Mouse (Mus musculus): Measurements from ENCODE around the gene Palm.

Gene Palm

GRCm38 (mm10) chr10:79800508-79800907, 7.1 kb downstream of the Palm start:
- peak; percentile 64 to 72 for DNase-seq

GRCm38 (mm10) chr10:79801837-79802236, 8.5 kb downstream of the Palm start:
- DNase-seq = peak; percentile 76 to 82

GRCm38 (mm10) chr10:79802331-79802971, 9.1 kb downstream of the Palm start:
- peak; percentile 90 to 91 for DNase-seq

GRCm38 (mm10) chr10:79803716-79804323, 10.4 kb downstream of the Palm start:
- peak in 1 of 2 experiments; percentile 60 for DNase-seq

- DNase-seq = peak; percentile 82 to 85
Measured at GRCm38 (mm10) chr10:79805636-79806035, 12.3 kb downstream of the Palm start.

- DNase-seq = no peak
Measured at GRCm38 (mm10) chr10:79806331-79806730, 13.0 kb downstream of the Palm start.

GRCm38 (mm10) chr10:79806972-79807371, 13.6 kb downstream of the Palm start:
- DNase-seq = peak; percentile 44 to 75

GRCm38 (mm10) chr10:79807826-79808225, 14.5 kb downstream of the Palm start:
- DNase-seq = peak; percentile 73 to 76

- DNase-seq = peak in 1 of 2 experiments; percentile 60
Measured at GRCm38 (mm10) chr10:79808728-79809127, 15.4 kb downstream of the Palm start.

GRCm38 (mm10) chr10:79811736-79812637, 18.6 kb downstream of the Palm start:
- peak; percentile 84 to 94 for DNase-seq

- peak; percentile 68 to 84 for DNase-seq
Measured at GRCm38 (mm10) chr10:79814271-79814842, 21.0 kb downstream of the Palm start.

- DNase-seq = peak; percentile 81 to 91
Measured at GRCm38 (mm10) chr10:79815671-79816494, 22.5 kb downstream of the Palm start.

GRCm38 (mm10) chr10:79817111-79817510, 23.7 kb downstream of the Palm start:
- no peak for DNase-seq

GRCm38 (mm10) chr10:79818225-79818624, 24.9 kb downstream of the Palm start:
- no peak for DNase-seq

- DNase-seq = no peak
Measured at GRCm38 (mm10) chr10:79819606-79820005, 26.2 kb downstream of the Palm start.

- no peak for DNase-seq
Measured at GRCm38 (mm10) chr10:79820277-79820676, 26.9 kb downstream of the Palm start.

- DNase-seq = peak; percentile 72 to 73
Measured at GRCm38 (mm10) chr10:79820782-79821181, 27.4 kb downstream of the Palm start, which contains the start of gene Misp. Misp (plus strand) TSS chr10:79820989.

GRCm38 (mm10) chr10:79821731-79822130, 28.4 kb downstream of the Palm start:
- DNase-seq = no peak

GRCm38 (mm10) chr10:79822372-79822771, 29.0 kb downstream of the Palm start:
- DNase-seq = peak; percentile 85 to 87

- DNase-seq = no peak
Measured at GRCm38 (mm10) chr10:79823011-79823410, 29.6 kb downstream of the Palm start.

GRCm38 (mm10) chr10:79824413-79824812, 31.0 kb downstream of the Palm start:
- peak; percentile 54 to 56 for DNase-seq

GRCm38 (mm10) chr10:79831583-79831982, 38.2 kb downstream of the Palm start:
- DNase-seq = no peak

Measured in kidney, postnatal 36 days (tissue).